Mouse (Mus musculus) hindbrain, embryonic 15.5 days (tissue): ENCODE data around the gene Mmp25. TPM values are rescaled to one million over a fixed set of nuclear protein-coding genes. Genes with fewer than 3 reads are reported as not detected.

Source experiments
- ATAC-seq: fragments of 200-750 bp; cut with Nextera tagmentation; 2 replicates; pipeline ENCODE4 v1.8.0; 2017; ENCODE audit warnings: low read depth, moderate number of reproducible peaks, moderate TSS enrichment; ENCODE audit not compliant: low FRiP score
- H3K27ac ChIP-seq: fragments of 300-500 bp; sonication (generic); replicated peaks from 2 replicates; pipeline ENCODE4 v1.5.1; 2015; ENCODE audit warnings: mild to moderate bottlenecking, inconsistent platforms
- H3K27me3 ChIP-seq: fragments of 300-500 bp; sonication (generic); 2 replicates; pipeline ENCODE4 v1.6.1; 2015; ENCODE audit warnings: control low read depth, inconsistent platforms
- H3K36me3 ChIP-seq: fragments of 300-500 bp; sonication (generic); 2 replicates; pipeline ENCODE4 v1.6.1; 2015; ENCODE audit warnings: control low read depth, inconsistent platforms
- H3K4me1 ChIP-seq: fragments of 300-500 bp; sonication (generic); replicated peaks from 2 replicates; pipeline ENCODE4 v1.6.1; 2015; ENCODE audit warnings: control low read depth, inconsistent platforms
- H3K4me2 ChIP-seq: fragments of 300-500 bp; sonication (generic); 2 replicates; pipeline ENCODE4 v1.6.1; 2015; ENCODE audit warnings: moderate library complexity, mild to moderate bottlenecking, inconsistent platforms
- H3K4me3 ChIP-seq: fragments of 300-500 bp; sonication (generic); 2 replicates; pipeline ENCODE4 v1.5.1; 2015; ENCODE audit warnings: mild to moderate bottlenecking, inconsistent platforms
- H3K9ac ChIP-seq: fragments of 300-500 bp; sonication (generic); 2 replicates; pipeline ENCODE4 v1.6.1; 2015; ENCODE audit warnings: inconsistent platforms
- H3K9me3 ChIP-seq: fragments of 300-500 bp; sonication (generic); 2 replicates; pipeline ENCODE4 v1.6.1; 2016; ENCODE audit warnings: control low read depth, inconsistent platforms
- WGBS: fragments of 180-500 bp; shearing (Covaris S2); methylation state at CpG from one replicate; pipeline ENCODE4 v1.1.7; 2015; 5-methylcytosine and 5-hydroxymethylcytosine counted together
- polyA plus RNA-seq: library from polyadenylated mRNA; unstranded; fragments of >200 nt; fragmentation: Nextera tagmentation; extraction: Ambion mirVana; gene quantifications from 2 replicates; pipeline ENCODE4 v1.2.1, GENCODE M21; 2015

Gene Mmp25
- polyA plus RNA-seq, 1 experiment from 2014 or later, result 1.7 TPM

- no peak within 1 kb of the TSS for H3K9ac ChIP-seq
- ATAC-seq, result no peak
- peaks cover 6% of the 10 kb centered on the region; the same call in 1 of the 2 replicates for H3K4me1 ChIP-seq
- peaks cover 49% of the 10 kb centered on the region for H3K27me3 ChIP-seq
- 6% methylated on average over 27 of the region's 27 CpGs for WGBS
- H3K4me2 ChIP-seq, result no peak within 1 kb of the TSS
- no peaks in the 10 kb centered on the region for H3K9me3 ChIP-seq
- H3K4me3 ChIP-seq, result 0 out of 2 replicates have a peak within 1 kb of the TSS, but pooled peaks have one; percentile 4
- no peak within 1 kb of the TSS for H3K27ac ChIP-seq
- no peaks in the 10 kb centered on the region for H3K36me3 ChIP-seq
Measured at GRCm38 (mm10) chr17:23660117-23660875, 15.2 kb upstream of the Mmp25 start, which contains the start of gene Bicdl2. Bicdl2 (plus strand) TSS chr17:23660506.

- H3K36me3 ChIP-seq, result no peaks in the 10 kb centered on the region
- WGBS, result 76% methylated on average over 3 of the region's 3 CpGs
- H3K4me2 ChIP-seq, result no peak overlapping the region
- no peak overlapping the region for H3K4me3 ChIP-seq
- no peaks in the 10 kb centered on the region for H3K9me3 ChIP-seq
- H3K9ac ChIP-seq, result no peak overlapping the region
- peaks cover 6% of the 10 kb centered on the region; the same call in 1 of the 2 replicates for H3K4me1 ChIP-seq
- no peak overlapping the region for H3K27ac ChIP-seq
- ATAC-seq, result no peak
- peaks cover 49% of the 10 kb centered on the region for H3K27me3 ChIP-seq
Measured at GRCm38 (mm10) chr17:23658450-23658849, 13.4 kb upstream of the Mmp25 start.

- H3K4me2 ChIP-seq, result no peak overlapping the region
- ATAC-seq, result no peak
- no peaks in the 10 kb centered on the region for H3K4me1 ChIP-seq
- no peak overlapping the region for H3K9ac ChIP-seq
- no peak overlapping the region for H3K4me3 ChIP-seq
- H3K27me3 ChIP-seq, result peaks cover 10% of the 10 kb centered on the region
- no peaks in the 10 kb centered on the region for H3K36me3 ChIP-seq
- H3K9me3 ChIP-seq, result no peaks in the 10 kb centered on the region
- H3K27ac ChIP-seq, result no peak overlapping the region
- 76% methylated on average over 2 of the region's 2 CpGs for WGBS
Measured at GRCm38 (mm10) chr17:23654410-23654809, 9.3 kb upstream of the Mmp25 start.

- peaks cover 5% of the 10 kb centered on the region; the same call in 1 of the 2 replicates for H3K27me3 ChIP-seq
- H3K9ac ChIP-seq, result no peak overlapping the region
- H3K9me3 ChIP-seq, result no peaks in the 10 kb centered on the region
- H3K4me3 ChIP-seq, result no peak overlapping the region
- no peaks in the 10 kb centered on the region for H3K36me3 ChIP-seq
- H3K4me1 ChIP-seq, result no peaks in the 10 kb centered on the region
- no peak overlapping the region for H3K4me2 ChIP-seq
- 74% methylated on average over 6 of the region's 6 CpGs for WGBS
- no peak overlapping the region for H3K27ac ChIP-seq
- ATAC-seq, result no peak
Measured at GRCm38 (mm10) chr17:23654001-23654400, 8.9 kb upstream of the Mmp25 start.

GRCm38 (mm10) chr17:23653324-23653723 is 8.2 kb upstream of the Mmp25 start:
- Histone ChIP-seq H3K4me3 (no peak overlapping the region), H3K9ac (no peak overlapping the region), H3K9me3 (no peaks in the 10 kb centered on the region), H3K27me3 (peaks cover 4% of the 10 kb centered on the region; the same call in 1 of the 2 replicates), H3K4me2 (no peak overlapping the region), H3K4me1 (no peaks in the 10 kb centered on the region), H3K27ac (no peak overlapping the region), H3K36me3 (no peaks in the 10 kb centered on the region)
- ATAC-seq, result no peak
- 76% methylated on average over 2 of the region's 2 CpGs for WGBS

- Histone ChIP-seq H3K36me3 (no peaks in the 10 kb centered on the region), H3K27ac (no peak overlapping the region), H3K4me3 (no peak overlapping the region), H3K9me3 (no peaks in the 10 kb centered on the region), H3K9ac (no peak overlapping the region), H3K27me3 (peaks cover 11% of the 10 kb centered on the region), H3K4me2 (no peak overlapping the region), H3K4me1 (no peaks in the 10 kb centered on the region)
- no peak for ATAC-seq
- 81% methylated on average over 6 of the region's 6 CpGs for WGBS
Measured at GRCm38 (mm10) chr17:23651363-23651762, 6.3 kb upstream of the Mmp25 start.

- Histone ChIP-seq H3K4me3 (no peak overlapping the region), H3K27ac (no peak overlapping the region), H3K36me3 (no peaks in the 10 kb centered on the region), H3K4me2 (no peak overlapping the region), H3K9me3 (no peaks in the 10 kb centered on the region), H3K9ac (no peak overlapping the region), H3K4me1 (peaks cover 11% of the 10 kb centered on the region), H3K27me3 (peaks cover 33% of the 10 kb centered on the region)
- ATAC-seq, result no peak
- 27% methylated on average over 10 of the region's 10 CpGs for WGBS
Measured at GRCm38 (mm10) chr17:23645894-23646293, 817 bp upstream of the Mmp25 start.

GRCm38 (mm10) chr17:23631241-23631640 is 13.8 kb downstream of the Mmp25 start:
- H3K9ac ChIP-seq, result no peak overlapping the region
- H3K4me2 ChIP-seq, result no peak overlapping the region
- no peaks in the 10 kb centered on the region for H3K27me3 ChIP-seq
- 0 out of 2 replicates have a peak, but pooled peaks cover 2% of the 10 kb centered on the region for H3K4me1 ChIP-seq
- WGBS, result 84% methylated on average over 8 of the region's 8 CpGs
- no peaks in the 10 kb centered on the region for H3K9me3 ChIP-seq
- H3K4me3 ChIP-seq, result no peak overlapping the region
- ATAC-seq, result no peak
- H3K27ac ChIP-seq, result no peak overlapping the region
- no peaks in the 10 kb centered on the region for H3K36me3 ChIP-seq

GRCm38 (mm10) chr17:23630195-23631020 is 14.7 kb downstream of the Mmp25 start:
- H3K4me3 ChIP-seq, result peak overlapping the region; percentile 17; the same call in 1 of the 2 replicates
- H3K4me1 ChIP-seq, result 0 out of 2 replicates have a peak, but pooled peaks cover 2% of the 10 kb centered on the region
- no peaks in the 10 kb centered on the region for H3K9me3 ChIP-seq
- no peaks in the 10 kb centered on the region for H3K27me3 ChIP-seq
- no peaks in the 10 kb centered on the region for H3K36me3 ChIP-seq
- peak overlapping the region; percentile 45 for H3K4me2 ChIP-seq
- WGBS, result 19% methylated on average over 22 of the region's 22 CpGs
- H3K9ac ChIP-seq, result no peak overlapping the region
- ATAC-seq, result peak; percentile 72
- no peak overlapping the region for H3K27ac ChIP-seq

- WGBS, result 37% methylated on average over 7 of the region's 7 CpGs
- Histone ChIP-seq H3K9ac (no peak overlapping the region), H3K4me2 (no peak overlapping the region), H3K4me3 (no peak overlapping the region), H3K27ac (no peak overlapping the region), H3K4me1 (0 out of 2 replicates have a peak, but pooled peaks cover 2% of the 10 kb centered on the region), H3K9me3 (no peaks in the 10 kb centered on the region), H3K27me3 (no peaks in the 10 kb centered on the region), H3K36me3 (no peaks in the 10 kb centered on the region)
- ATAC-seq, result no peak
Measured at GRCm38 (mm10) chr17:23627813-23628212, 17.3 kb downstream of the Mmp25 start.

- Histone ChIP-seq H3K4me3 (no peak overlapping the region), H3K36me3 (no peaks in the 10 kb centered on the region), H3K27ac (no peak overlapping the region), H3K9me3 (no peaks in the 10 kb centered on the region), H3K27me3 (no peaks in the 10 kb centered on the region), H3K9ac (no peak overlapping the region), H3K4me1 (no peaks in the 10 kb centered on the region), H3K4me2 (no peak overlapping the region)
- 82% methylated on average over 7 of the region's 7 CpGs for WGBS
- no peak for ATAC-seq
Measured at GRCm38 (mm10) chr17:23620351-23620750, 24.7 kb downstream of the Mmp25 start.

GRCm38 (mm10) chr17:23617087-23617486 is 28.0 kb downstream of the Mmp25 start:
- Histone ChIP-seq H3K4me1 (no peaks in the 10 kb centered on the region), H3K27ac (no peak overlapping the region), H3K4me2 (no peak overlapping the region), H3K4me3 (no peak overlapping the region), H3K9ac (no peak overlapping the region), H3K27me3 (no peaks in the 10 kb centered on the region), H3K9me3 (no peaks in the 10 kb centered on the region), H3K36me3 (no peaks in the 10 kb centered on the region)
- ATAC-seq, result no peak
- 68% methylated on average over 9 of the region's 9 CpGs for WGBS
